Mouse (Mus musculus): ENCODE measurements at regions not wholly inside any gene's neighbourhood (a gene's known extent, or its start where the extent isn't known, plus 50 kb on each side); places are given as distances from the start of the nearest gene placed in this dataset.

GRCm38 (mm10) chr10:24395999-24396784, 172.9 kb downstream of the Moxd1 start:
- TF ChIP-seq CTCF (IDR thresholded peaks at IDR 0.05; ENCODE audit: low read depth, low read length) = no peak
- TF ChIP-seq EP300 (IDR thresholded peaks at IDR 0.05; ENCODE audit: insufficient read depth, low read depth, low read length) = no peak
- no peak for TF ChIP-seq POLR2A (IDR thresholded peaks at IDR 0.05; ENCODE audit: insufficient read depth, low read length)
